1 mouse cellular context compared by ENCODE assay signal in genomic region chr7:127936216-127936884, GRCm38 (mm10).
TF ChIP-seq lines count a peak whose summit lies in the region.

No protein-coding gene starts in this region.

TF ChIP-seq in MEL, 35 proteins besides CTCF, POLR2A, EP300 and RAD21:
- TF ChIP-seq KAT2A (conservative IDR thresholded peaks at IDR 0.05; ENCODE audit: low read depth, low read length) = no peak
- no peak for TF ChIP-seq ZNF384 (IDR thresholded peaks at IDR 0.05; ENCODE audit: low read depth, low read length)
